Comparison of ENCODE assay signal across 30 mouse cellular contexts in the genomic region with DNA sequence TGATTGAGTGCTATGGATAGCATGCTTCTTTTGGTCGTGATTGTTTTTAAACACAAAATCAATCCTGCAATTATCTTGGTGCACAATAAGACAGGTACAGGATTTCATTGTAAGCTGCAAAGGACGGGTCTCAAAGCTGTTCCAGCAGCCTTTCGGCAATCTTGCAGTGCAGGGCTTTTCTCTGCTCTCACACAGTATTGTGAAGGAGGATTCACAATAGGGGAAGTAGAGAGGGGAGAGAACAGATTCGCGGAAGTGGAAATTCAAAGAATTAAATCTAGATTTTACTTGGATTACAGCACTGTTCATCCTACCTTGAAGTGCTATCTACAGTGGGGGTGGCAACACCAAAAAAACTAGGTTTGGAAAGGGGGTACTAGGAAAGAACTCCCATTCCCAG. TPM values are rescaled to one million over a fixed set of nuclear protein-coding genes. Genes with fewer than 3 reads are reported as not detected.
DNase-seq lines count a peak whose midpoint lies in the region; ATAC-seq and TF ChIP-seq lines count a peak whose summit lies in the region.
"Had no signal": no experiment of that assay in that cellular context is flagged by ENCODE, and none has a peak within 500 bp of the region (broad histone marks: within the 10 kb centered on the region; RNA-seq: fewer than 3 reads in every experiment).

No protein-coding gene starts in this region.

- H3K27ac ChIP-seq in embryonic facial prominence, embryonic 13.5 days, result peak overlapping the region; percentile 39; the same call in 1 of the 2 replicates
- no peak overlapping the region for H3K27ac ChIP-seq in embryonic facial prominence, embryonic 10.5 days (replicated peaks)
- H3K27ac ChIP-seq in lung, embryonic 15.5 days, result peak overlapping the region; percentile 79
- peak overlapping the region; percentile 61; the same call in 1 of the 2 replicates for H3K27ac ChIP-seq in stomach, embryonic 14.5 days (ENCODE audit: low read length)
- H3K27ac ChIP-seq in stomach, postnatal 0 days (replicated peaks), result no peak overlapping the region
- H3K27ac ChIP-seq in liver, embryonic 12.5 days, result no peak overlapping the region
- H3K27ac ChIP-seq: forebrain, embryonic 10.5 days; forebrain, embryonic 13.5 days; heart, embryonic 15.5 days; hindbrain, embryonic 10.5 days; hindbrain, embryonic 13.5 days; hindbrain, postnatal 0 days had no signal

- H3K4me3 ChIP-seq in embryonic facial prominence, embryonic 13.5 days, result no peak overlapping the region
- no peak overlapping the region for H3K4me3 ChIP-seq in embryonic facial prominence, embryonic 10.5 days
- no peak overlapping the region for H3K4me3 ChIP-seq in lung, embryonic 15.5 days
- H3K4me3 ChIP-seq in stomach, embryonic 14.5 days (ENCODE audit: low read depth, low read length), result no peak overlapping the region
- no peak overlapping the region for H3K4me3 ChIP-seq in stomach, postnatal 0 days (ENCODE audit: low read depth, low read length)
- H3K4me3 ChIP-seq in liver, embryonic 12.5 days, result no peak overlapping the region
- H3K4me3 ChIP-seq: forebrain, embryonic 10.5 days; forebrain, embryonic 13.5 days; heart, embryonic 12.5 days; heart, embryonic 15.5 days; hindbrain, embryonic 10.5 days; hindbrain, embryonic 13.5 days had no signal

- H3K4me1 ChIP-seq in embryonic facial prominence, embryonic 13.5 days, result 0 out of 2 replicates have a peak, but pooled peaks cover 4% of the 10 kb centered on the region
- H3K4me1 ChIP-seq in embryonic facial prominence, embryonic 10.5 days, result no peaks in the 10 kb centered on the region
- H3K4me1 ChIP-seq in lung, embryonic 15.5 days, result 0 out of 2 replicates have a peak, but pooled peaks cover 8% of the 10 kb centered on the region
- H3K4me1 ChIP-seq in stomach, embryonic 14.5 days (ENCODE audit: control insufficient read depth, insufficient read depth, low read length), result no peaks in the 10 kb centered on the region; the same call in 1 of the 2 replicates
- H3K4me1 ChIP-seq in stomach, postnatal 0 days (replicated peaks; ENCODE audit: control insufficient read depth, insufficient read depth), result no peaks in the 10 kb centered on the region
- H3K4me1 ChIP-seq in liver, embryonic 12.5 days, result peaks cover 7% of the 10 kb centered on the region
- H3K4me1 ChIP-seq: forebrain, embryonic 10.5 days; forebrain, embryonic 13.5 days; heart, embryonic 12.5 days; heart, embryonic 15.5 days; hindbrain, embryonic 10.5 days; hindbrain, embryonic 13.5 days had no signal

- no peak overlapping the region for H3K9ac ChIP-seq in embryonic facial prominence, embryonic 13.5 days
- no peak overlapping the region for H3K9ac ChIP-seq in lung, embryonic 15.5 days
- no peak overlapping the region for H3K9ac ChIP-seq in stomach, embryonic 14.5 days (replicated peaks; ENCODE audit: low read depth, low read length)
- H3K9ac ChIP-seq in stomach, postnatal 0 days (ENCODE audit: low read length), result no peak overlapping the region
- H3K9ac ChIP-seq in liver, embryonic 12.5 days, result no peak overlapping the region
- H3K9ac ChIP-seq: forebrain, embryonic 13.5 days; heart, embryonic 12.5 days; heart, embryonic 15.5 days; hindbrain, embryonic 13.5 days had no signal

- H3K36me3 ChIP-seq in embryonic facial prominence, embryonic 13.5 days, result 0 out of 2 replicates have a peak, but pooled peaks cover 8% of the 10 kb centered on the region
- peaks cover 8% of the 10 kb centered on the region for H3K36me3 ChIP-seq in embryonic facial prominence, embryonic 10.5 days (replicated peaks)
- H3K36me3 ChIP-seq in lung, embryonic 15.5 days, result no peaks in the 10 kb centered on the region
- no peaks in the 10 kb centered on the region for H3K36me3 ChIP-seq in stomach, embryonic 14.5 days (ENCODE audit: control insufficient read depth, insufficient read depth, low read length)
- H3K36me3 ChIP-seq in stomach, postnatal 0 days (ENCODE audit: control insufficient read depth, insufficient read depth, low read length), result no peaks in the 10 kb centered on the region
- H3K36me3 ChIP-seq in liver, embryonic 12.5 days, result no peaks in the 10 kb centered on the region
- H3K36me3 ChIP-seq: forebrain, embryonic 10.5 days; heart, embryonic 12.5 days; heart, embryonic 15.5 days had no signal

- ATAC-seq in embryonic facial prominence, embryonic 13.5 days (ENCODE audit: insufficient number of reproducible peaks, insufficient read depth, low FRiP score, low TSS enrichment, low read depth), result no peak
- no peak for ATAC-seq in lung, embryonic 15.5 days (ENCODE audit: borderline replicate concordance, extremely low read depth, low FRiP score, low TSS enrichment)
- ATAC-seq in stomach, embryonic 14.5 days (ENCODE audit: insufficient number of reproducible peaks, insufficient read depth, low FRiP score, low read depth), result no peak
- ATAC-seq in stomach, postnatal 0 days (ENCODE audit: low FRiP score, low TSS enrichment), result no peak
- no peak for ATAC-seq in liver, embryonic 12.5 days
- ATAC-seq: forebrain, embryonic 13.5 days; forebrain, embryonic 16.5 days; hindbrain, postnatal 0 days; Patski had no signal

- WGBS in embryonic facial prominence, embryonic 13.5 days, result 77% methylated on average over 5 of the region's 5 CpGs
- 86% methylated on average over 5 of the region's 5 CpGs for WGBS in embryonic facial prominence, embryonic 10.5 days
- 63% methylated on average over 5 of the region's 5 CpGs for WGBS in lung, embryonic 15.5 days
- 71% methylated on average over 5 of the region's 5 CpGs for WGBS in stomach, embryonic 14.5 days
- WGBS in stomach, postnatal 0 days, result 61% methylated on average over 5 of the region's 5 CpGs
- 62% methylated on average over 5 of the region's 5 CpGs for WGBS in liver, embryonic 12.5 days (ENCODE audit: insufficient replicate concordance)

- no peak for TF ChIP-seq EP300 in stomach, postnatal 0 days (optimal IDR thresholded peaks at IDR 0.05)

- H3K4me2 ChIP-seq in embryonic facial prominence, embryonic 13.5 days, result no peak overlapping the region
- H3K4me2 ChIP-seq in lung, embryonic 15.5 days, result no peak overlapping the region
- H3K4me2 ChIP-seq in stomach, embryonic 14.5 days (replicated peaks; ENCODE audit: low read depth, low read length), result no peak overlapping the region
- H3K4me2 ChIP-seq in stomach, postnatal 0 days (replicated peaks; ENCODE audit: low read depth), result no peak overlapping the region
- H3K4me2 ChIP-seq in liver, embryonic 12.5 days, result no peak overlapping the region
- H3K4me2 ChIP-seq: forebrain, embryonic 13.5 days; heart, embryonic 12.5 days; heart, embryonic 15.5 days; hindbrain, embryonic 13.5 days had no signal

- H3K9me3 ChIP-seq in embryonic facial prominence, embryonic 13.5 days, result no peaks in the 10 kb centered on the region
- H3K9me3 ChIP-seq in embryonic facial prominence, embryonic 10.5 days, result no peaks in the 10 kb centered on the region
- no peaks in the 10 kb centered on the region for H3K9me3 ChIP-seq in lung, embryonic 15.5 days
- no peaks in the 10 kb centered on the region for H3K9me3 ChIP-seq in stomach, embryonic 14.5 days (ENCODE audit: control insufficient read depth, low read depth, low read length)
- H3K9me3 ChIP-seq in stomach, postnatal 0 days (ENCODE audit: control insufficient read depth, low read length), result no peaks in the 10 kb centered on the region
- no peaks in the 10 kb centered on the region for H3K9me3 ChIP-seq in liver, embryonic 12.5 days (replicated peaks)
- H3K9me3 ChIP-seq: forebrain, embryonic 10.5 days; forebrain, embryonic 13.5 days; G1E; heart, embryonic 12.5 days; heart, embryonic 15.5 days; hindbrain, embryonic 10.5 days; hindbrain, embryonic 13.5 days had no signal

- DNase-seq in embryonic facial prominence, embryonic 10.5 days (ENCODE audit: low spot score), result no peak
- no peak for DNase-seq in lung, postnatal 10 days
- DNase-seq in stomach, postnatal 0 days (ENCODE audit: low spot score), result no peak
- DNase-seq in c-Kit-positive CD71-positive TER-119-positive erythroid progenitor cells, embryonic 14.5 days (ENCODE audit: low spot score), result no peak
- DNase-seq: adrenal gland, postnatal 10 days; adrenal gland, postnatal 36 days; cerebellum, adult 11 months; cerebellum, adult 2 months; cerebellum, adult 9-11 months; cerebellum, postnatal 25 days; gastrocnemius, postnatal 25 days; heart, adult 18-20 months; heart, postnatal 10 days; heart, postnatal 36 days had no signal

- H3K27me3 ChIP-seq in embryonic facial prominence, embryonic 13.5 days, result no peaks in the 10 kb centered on the region
- H3K27me3 ChIP-seq in embryonic facial prominence, embryonic 10.5 days (replicated peaks; ENCODE audit: low read depth, poor library complexity, severe bottlenecking), result no peaks in the 10 kb centered on the region
- H3K27me3 ChIP-seq in lung, embryonic 15.5 days, result no peaks in the 10 kb centered on the region
- H3K27me3 ChIP-seq in stomach, embryonic 14.5 days (ENCODE audit: control insufficient read depth, insufficient read depth, low read length), result no peaks in the 10 kb centered on the region
- no peaks in the 10 kb centered on the region for H3K27me3 ChIP-seq in stomach, postnatal 0 days (ENCODE audit: control insufficient read depth, insufficient read depth, low read length)
- H3K27me3 ChIP-seq in liver, embryonic 12.5 days (replicated peaks), result no peaks in the 10 kb centered on the region
- H3K27me3 ChIP-seq: CH12.LX; forebrain, embryonic 13.5 days; heart, embryonic 12.5 days; heart, embryonic 15.5 days; hindbrain, embryonic 13.5 days; Patski had no signal

- TF ChIP-seq CTCF in stomach, postnatal 0 days (IDR thresholded peaks at IDR 0.05; ENCODE audit: low read depth), result no peak

RNA-seq across cellular contexts. Expression of a gene that starts 0.7 kb away (rescaled TPM):
- 1.2 and 1.5 TPM in 2 replicates for polyA plus RNA-seq in embryonic facial prominence, embryonic 13.5 days (2015; fragmentation: Nextera tagmentation; extraction: Ambion mirVana)
- polyA plus RNA-seq in embryonic facial prominence, embryonic 10.5 days (2016; fragmentation: Nextera tagmentation; extraction: Ambion mirVana), result 0.36 TPM in 2 replicates
- 3.0 and 3.5 TPM in 2 replicates for polyA plus RNA-seq in lung, embryonic 15.5 days (2015; fragmentation: Nextera tagmentation; extraction: Ambion mirVana)
- polyA plus RNA-seq in stomach, embryonic 14.5 days (2014; fragmentation: Nextera tagmentation; extraction: Ambion mirVana), result 5.6 TPM in 2 replicates
- polyA plus RNA-seq in stomach, postnatal 0 days (2015; fragmentation: Nextera tagmentation; extraction: Ambion mirVana), result 12.9 and 14.1 TPM in 2 replicates
- 0.11 and 0.23 TPM in 2 replicates for polyA plus RNA-seq in liver, embryonic 12.5 days (2016; fragmentation: Nextera tagmentation; extraction: Ambion mirVana)
- polyA plus RNA-seq: cerebellum, adult 2 months; frontal cortex, adult 2 months; G1E had no signal

RNA-seq across cellular contexts. Expression of a gene that starts 27.2 kb away (rescaled TPM):
- 7.6 and 10.7 TPM in 2 replicates for polyA plus RNA-seq in embryonic facial prominence, embryonic 13.5 days (2015; fragmentation: Nextera tagmentation; extraction: Ambion mirVana)
- 6.1 and 7.4 TPM in 2 replicates for polyA plus RNA-seq in embryonic facial prominence, embryonic 10.5 days (2016; fragmentation: Nextera tagmentation; extraction: Ambion mirVana)
- polyA plus RNA-seq in lung, embryonic 15.5 days (2015; fragmentation: Nextera tagmentation; extraction: Ambion mirVana), result 6.8 and 8.5 TPM in 2 replicates
- polyA plus RNA-seq in stomach, embryonic 14.5 days (2014; fragmentation: Nextera tagmentation; extraction: Ambion mirVana), result 10.0 and 10.7 TPM in 2 replicates
- polyA plus RNA-seq in stomach, postnatal 0 days (2015; fragmentation: Nextera tagmentation; extraction: Ambion mirVana), result 4.8 and 5.7 TPM in 2 replicates
- 7.2 and 9.4 TPM in 2 replicates for polyA plus RNA-seq in liver, embryonic 12.5 days (2016; fragmentation: Nextera tagmentation; extraction: Ambion mirVana)

RNA-seq across cellular contexts. Expression of a gene that starts 33.0 kb away (rescaled TPM):
- 27.4 and 29.2 TPM in 2 replicates for polyA plus RNA-seq in embryonic facial prominence, embryonic 13.5 days (2015; fragmentation: Nextera tagmentation; extraction: Ambion mirVana)
- 18.3 and 19.6 TPM in 2 replicates for polyA plus RNA-seq in embryonic facial prominence, embryonic 10.5 days (2016; fragmentation: Nextera tagmentation; extraction: Ambion mirVana)
- 20.5 and 21.3 TPM in 2 replicates for polyA plus RNA-seq in lung, embryonic 15.5 days (2015; fragmentation: Nextera tagmentation; extraction: Ambion mirVana)
- 20.7 and 24.3 TPM in 2 replicates for polyA plus RNA-seq in stomach, embryonic 14.5 days (2014; fragmentation: Nextera tagmentation; extraction: Ambion mirVana)
- 10.1 and 12.1 TPM in 2 replicates for polyA plus RNA-seq in stomach, postnatal 0 days (2015; fragmentation: Nextera tagmentation; extraction: Ambion mirVana)
- polyA plus RNA-seq in liver, embryonic 12.5 days (2016; fragmentation: Nextera tagmentation; extraction: Ambion mirVana), result 5.8 TPM in 2 replicates

RNA-seq across cellular contexts. Expression of a gene that starts 40.3 kb away (rescaled TPM):
- polyA plus RNA-seq in embryonic facial prominence, embryonic 13.5 days (2015; fragmentation: Nextera tagmentation; extraction: Ambion mirVana), result 48.1 and 49.3 TPM in 2 replicates
- 16.9 and 18.0 TPM in 2 replicates for polyA plus RNA-seq in embryonic facial prominence, embryonic 10.5 days (2016; fragmentation: Nextera tagmentation; extraction: Ambion mirVana)
- 66.1 and 69.3 TPM in 2 replicates for polyA plus RNA-seq in lung, embryonic 15.5 days (2015; fragmentation: Nextera tagmentation; extraction: Ambion mirVana)
- 31.8 and 33.2 TPM in 2 replicates for polyA plus RNA-seq in stomach, embryonic 14.5 days (2014; fragmentation: Nextera tagmentation; extraction: Ambion mirVana)
- polyA plus RNA-seq in stomach, postnatal 0 days (2015; fragmentation: Nextera tagmentation; extraction: Ambion mirVana), result 24.9 and 26.6 TPM in 2 replicates
- polyA plus RNA-seq in liver, embryonic 12.5 days (2016; fragmentation: Nextera tagmentation; extraction: Ambion mirVana), result 17.8 and 19.5 TPM in 2 replicates

Comparison
In these comparisons a context has a peak if more than half of its experiments do, and no peak if none do; other contexts are left out.
1. H3K27ac ChIP-seq: peak in embryonic facial prominence, embryonic 13.5 days (single experiment), lung, embryonic 15.5 days (single experiment) and stomach, embryonic 14.5 days (single experiment); none in embryonic facial prominence, embryonic 10.5 days (single experiment), stomach, postnatal 0 days (single experiment) and liver, embryonic 12.5 days (single experiment).